Mouse (Mus musculus) lung, postnatal 0 days (tissue): ENCODE data around the gene Bmx. TPM values are rescaled to one million over a fixed set of nuclear protein-coding genes. Genes with fewer than 3 reads are reported as not detected.
A peak's percentile ranks its signal among the peaks of the same experiment; 100 is the strongest.

Source experiments
- ATAC-seq: fragments of 200-750 bp; cut with Nextera tagmentation; 2 replicates; pipeline ENCODE4 v1.8.0; 2017; ENCODE audit warnings: moderate library complexity
- DNase-seq: peaks from one replicate; pipeline ENCODE4 v3.0.0-alpha.2; 2016; ENCODE audit warnings: low spot score
- H3K27ac ChIP-seq: fragments of 300-500 bp; sonication (generic); 2 replicates; pipeline ENCODE4 v1.5.1; 2014; ENCODE audit warnings: antibody characterized with exemption, mild to moderate bottlenecking, low read length, mixed read lengths
- H3K27me3 ChIP-seq: fragments of 300-500 bp; sonication (generic); replicated peaks from 2 replicates; pipeline ENCODE4 v1.6.1; 2014; ENCODE audit warnings: low read length, mixed read lengths; ENCODE audit not compliant: insufficient read depth
- H3K36me3 ChIP-seq: fragments of 300-500 bp; sonication (generic); 2 replicates; pipeline ENCODE4 v1.6.1; 2014; ENCODE audit warnings: low read length, mixed read lengths; ENCODE audit not compliant: insufficient read depth
- H3K4me1 ChIP-seq: fragments of 300-500 bp; sonication (generic); 2 replicates; pipeline ENCODE4 v1.6.1; 2014; ENCODE audit warnings: antibody characterized with exemption, low read depth, low read length, mixed read lengths; ENCODE audit not compliant: insufficient read depth
- H3K4me2 ChIP-seq: fragments of 300-500 bp; sonication (generic); replicated peaks from 2 replicates; pipeline ENCODE4 v1.6.1; 2014; ENCODE audit warnings: low read depth, mild to moderate bottlenecking, low read length, moderate library complexity, mixed read lengths
- H3K4me3 ChIP-seq: fragments of 300-500 bp; sonication (generic); 2 replicates; pipeline ENCODE4 v1.5.1; 2014; ENCODE audit warnings: low read depth, low read length
- H3K9ac ChIP-seq: fragments of 300-500 bp; sonication (generic); replicated peaks from 2 replicates; pipeline ENCODE4 v1.6.1; 2014; ENCODE audit warnings: low read depth, mild to moderate bottlenecking
- H3K9me3 ChIP-seq: fragments of 300-500 bp; sonication (generic); 2 replicates; pipeline ENCODE4 v1.6.1; 2016; ENCODE audit warnings: low read length, mixed read lengths
- CTCF ChIP-seq: IDR thresholded peaks from 2 replicates; pipeline ENCODE4 v1.5.1; 2016; ENCODE audit warnings: antibody characterized with exemption, mild to moderate bottlenecking
- EP300 ChIP-seq: IDR thresholded peaks from 2 replicates; pipeline ENCODE4 v1.6.1; 2016; ENCODE audit warnings: antibody characterized with exemption, mild to moderate bottlenecking, control low read depth
- WGBS: fragments of 180-500 bp; shearing (Covaris S2); extraction: QIAGEN DNeasy Blood & Tissue Kit; methylation state at CpG from one replicate; pipeline ENCODE4 v1.1.7; 2014; 5-methylcytosine and 5-hydroxymethylcytosine counted together
- polyA plus RNA-seq: library from polyadenylated mRNA; unstranded; fragments of >200 nt; fragmentation: Nextera tagmentation; extraction: Ambion mirVana; gene quantifications from 2 replicates; pipeline ENCODE4 v1.2.1, GENCODE M21; 2015

Gene Bmx
- polyA plus RNA-seq, 1 experiment from 2014 or later: 2.7 TPM

- ATAC-seq (no peak), DNase-seq (peak; percentile 72)
- TF ChIP-seq EP300: no peak
- peak; percentile 84 for TF ChIP-seq CTCF
- Histone ChIP-seq H3K27ac (no peak overlapping the region), H3K36me3 (no peaks in the 10 kb centered on the region), H3K4me2 (no peak overlapping the region), H3K9me3 (no peaks in the 10 kb centered on the region), H3K4me1 (no peaks in the 10 kb centered on the region), H3K9ac (no peak overlapping the region), H3K4me3 (no peak overlapping the region), H3K27me3 (no peaks in the 10 kb centered on the region)
- 31% methylated on average over 3 of the region's 3 CpGs for WGBS
Measured at GRCm38 (mm10) chrX:164183844-164184243, 74.1 kb downstream of the Bmx start.

DNA sequence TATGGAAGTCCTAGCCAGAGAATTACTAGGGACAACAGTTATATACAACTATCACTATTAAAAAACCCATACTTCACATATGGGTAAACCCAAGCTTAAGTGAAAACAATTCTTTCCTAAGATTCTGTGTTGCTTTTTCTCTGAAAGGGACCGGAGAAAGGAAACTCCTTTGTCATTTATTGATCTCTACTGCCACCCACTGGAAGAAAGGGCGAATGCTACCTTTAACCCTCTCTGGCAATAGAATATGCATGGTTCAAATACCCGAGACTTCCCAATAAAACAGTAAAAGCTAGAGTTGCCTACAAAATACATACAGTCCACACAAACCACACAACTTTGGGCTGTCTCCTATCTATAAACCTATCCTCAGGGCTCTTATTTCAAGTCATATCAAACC lies 78.2 kb downstream of the Bmx start:
- Histone ChIP-seq H3K9ac (no peak overlapping the region), H3K9me3 (no peaks in the 10 kb centered on the region), H3K4me2 (no peak overlapping the region), H3K27ac (no peak overlapping the region), H3K4me3 (no peak overlapping the region), H3K27me3 (no peaks in the 10 kb centered on the region), H3K36me3 (no peaks in the 10 kb centered on the region), H3K4me1 (no peaks in the 10 kb centered on the region)
- 11% methylated on average over 3 of the region's 3 CpGs for WGBS
- DNase-seq (peak; percentile 72), ATAC-seq (no peak)
- TF ChIP-seq CTCF: peak; percentile 71
- TF ChIP-seq EP300: no peak

GRCm38 (mm10) chrX:164178856-164179255 lies 79.1 kb downstream of the Bmx start:
- Histone ChIP-seq H3K9me3 (no peaks in the 10 kb centered on the region), H3K4me3 (no peak overlapping the region), H3K9ac (no peak overlapping the region), H3K27me3 (no peaks in the 10 kb centered on the region), H3K27ac (no peak overlapping the region), H3K4me2 (no peak overlapping the region), H3K36me3 (no peaks in the 10 kb centered on the region), H3K4me1 (no peaks in the 10 kb centered on the region)
- 78% methylated on average over 2 of the region's 2 CpGs for WGBS
- TF ChIP-seq CTCF (no peak), EP300 (no peak)
- ATAC-seq (no peak), DNase-seq (no peak)

GRCm38 (mm10) chrX:164175780-164176179 lies 82.2 kb downstream of the Bmx start:
- no peaks in the 10 kb centered on the region for H3K4me1 ChIP-seq
- no peaks in the 10 kb centered on the region for H3K9me3 ChIP-seq
- H3K27me3 ChIP-seq: no peaks in the 10 kb centered on the region
- TF ChIP-seq EP300: no peak
- H3K4me2 ChIP-seq: no peak overlapping the region
- DNase-seq (no peak), ATAC-seq (no peak)
- no peak overlapping the region for H3K9ac ChIP-seq
- WGBS: 70% methylated on average over 2 of the region's 2 CpGs
- no peaks in the 10 kb centered on the region for H3K36me3 ChIP-seq
- no peak overlapping the region for H3K27ac ChIP-seq
- no peak overlapping the region for H3K4me3 ChIP-seq

GRCm38 (mm10) chrX:164175311-164175710 lies 82.7 kb downstream of the Bmx start:
- Histone ChIP-seq H3K9ac (no peak overlapping the region), H3K27ac (no peak overlapping the region), H3K4me2 (no peak overlapping the region), H3K36me3 (no peaks in the 10 kb centered on the region), H3K4me1 (no peaks in the 10 kb centered on the region), H3K9me3 (no peaks in the 10 kb centered on the region), H3K4me3 (no peak overlapping the region), H3K27me3 (no peaks in the 10 kb centered on the region)
- 100% methylated on average over 1 of the region's 1 CpGs for WGBS
- ATAC-seq (no peak), DNase-seq (no peak)
- TF ChIP-seq EP300: no peak
- no peak for TF ChIP-seq CTCF

- H3K9me3 ChIP-seq: no peaks in the 10 kb centered on the region
- no peak overlapping the region for H3K9ac ChIP-seq
- no peak for ATAC-seq
- no peak overlapping the region for H3K4me2 ChIP-seq
- no peak for TF ChIP-seq EP300
- TF ChIP-seq CTCF: no peak
- no peaks in the 10 kb centered on the region for H3K27me3 ChIP-seq
- H3K4me1 ChIP-seq: no peaks in the 10 kb centered on the region
- no peaks in the 10 kb centered on the region for H3K36me3 ChIP-seq
- DNase-seq: no peak
- 79% methylated on average over 4 of the region's 4 CpGs for whole genome bisulfite sequencing
- H3K4me3 ChIP-seq: no peak overlapping the region
- no peak overlapping the region for H3K27ac ChIP-seq
Measured at GRCm38 (mm10) chrX:164173880-164174279, 84.1 kb downstream of the Bmx start.

- Histone ChIP-seq H3K4me3 (no peak overlapping the region), H3K4me2 (no peak overlapping the region), H3K36me3 (no peaks in the 10 kb centered on the region), H3K4me1 (no peaks in the 10 kb centered on the region), H3K9ac (no peak overlapping the region), H3K27ac (no peak overlapping the region), H3K9me3 (no peaks in the 10 kb centered on the region), H3K27me3 (no peaks in the 10 kb centered on the region)
- no peak for TF ChIP-seq CTCF
- no peak for TF ChIP-seq EP300
- 50% methylated on average over 2 of the region's 2 CpGs for WGBS
- DNase-seq (no peak), ATAC-seq (no peak)
Measured at GRCm38 (mm10) chrX:164171034-164171433, 87.0 kb downstream of the Bmx start.
